Mouse (Mus musculus): ENCODE measurements around the gene Ranbp9. TPM values are rescaled to one million over a fixed set of nuclear protein-coding genes. Genes with fewer than 3 reads are reported as not detected.

Ranbp9 gene
- polyA plus RNA-seq, 1 experiment from 2014 or later: 3.0 TPM

DNA sequence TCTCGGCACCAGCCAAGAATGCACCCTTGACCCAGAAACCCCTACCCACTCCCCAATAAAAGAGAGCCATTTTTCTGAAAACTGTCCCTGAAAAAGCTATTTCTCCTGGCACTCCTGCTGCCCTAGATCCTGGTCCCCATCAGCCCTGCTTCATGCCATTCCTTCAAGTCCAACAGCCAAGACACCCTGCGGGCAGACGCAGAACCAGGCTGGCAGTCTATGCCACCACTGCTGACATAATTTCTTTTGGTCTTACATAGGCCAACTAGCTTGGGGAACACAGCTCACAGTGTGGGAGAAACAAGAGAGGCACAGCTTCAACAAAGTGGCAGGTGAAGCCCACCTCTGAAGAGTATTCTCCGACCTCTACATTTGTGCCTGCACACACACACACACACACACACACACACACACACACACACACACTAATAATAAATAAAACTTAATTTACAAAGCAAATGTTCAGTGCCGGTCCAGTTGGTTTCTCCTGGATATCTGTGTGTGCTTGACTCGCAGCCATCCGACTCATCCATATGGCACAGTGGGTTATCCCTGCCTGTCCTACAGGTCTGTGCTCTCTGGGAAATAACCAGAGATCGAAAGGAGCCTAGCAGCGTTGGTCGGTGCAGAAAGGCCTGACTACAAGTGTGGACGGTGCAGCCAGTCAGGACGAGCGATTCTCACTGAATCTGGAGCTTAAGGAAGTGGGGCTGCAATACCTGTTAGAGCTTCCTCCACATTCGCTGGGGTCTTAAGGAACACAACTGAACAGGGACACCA, 124.5 kb downstream of the Ranbp9 start:
- TF ChIP-seq EP300 (IDR thresholded peaks at IDR 0.05; ENCODE audit: low read depth): no peak
- TF ChIP-seq CTCF (IDR thresholded peaks at IDR 0.05; ENCODE audit: low read depth): no peak
- ATAC-seq (no peak), DNase-seq (no peak)
- H3K27ac ChIP-seq (ENCODE audit: low read depth): no peak overlapping the region
- H3K27me3 ChIP-seq (ENCODE audit: insufficient read depth, low read length): no peaks in the 10 kb centered on the region
- H3K4me1 ChIP-seq (ENCODE audit: insufficient read depth): no peaks in the 10 kb centered on the region
- H3K9ac ChIP-seq (replicated peaks): no peak overlapping the region
- H3K4me3 ChIP-seq (ENCODE audit: low read depth, low read length): no peak overlapping the region
- H3K36me3 ChIP-seq (replicated peaks; ENCODE audit: insufficient read depth, low read length): no peaks in the 10 kb centered on the region
- WGBS (ENCODE audit: insufficient replicate concordance): 81% methylated on average over 14 of the region's 14 CpGs
- no peak overlapping the region for H3K4me2 ChIP-seq (ENCODE audit: low read depth, low read length)
- no peaks in the 10 kb centered on the region for H3K9me3 ChIP-seq (ENCODE audit: low read length)

DNA sequence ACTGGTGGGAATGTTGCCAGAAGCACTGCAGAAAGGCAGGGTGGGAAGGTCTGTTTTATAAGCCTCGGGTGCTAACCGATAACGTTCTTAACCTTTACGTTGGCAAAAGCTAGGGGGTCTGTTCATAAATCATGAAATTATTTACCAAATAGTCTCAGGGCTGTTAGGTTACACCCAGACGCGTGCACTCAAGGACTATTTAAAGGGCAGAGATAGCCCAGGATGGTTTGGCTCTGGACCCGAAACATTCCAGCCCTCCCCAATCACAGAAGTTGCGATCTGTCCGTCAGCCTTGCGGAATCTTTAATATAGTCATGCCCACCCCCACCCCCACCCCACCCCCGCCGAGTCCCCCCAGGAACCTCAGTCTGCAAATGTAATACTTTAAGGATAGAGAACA, 126.7 kb downstream of the Ranbp9 start:
- no peak overlapping the region for H3K4me2 ChIP-seq (ENCODE audit: low read depth, low read length)
- ATAC-seq (no peak), DNase-seq (no peak)
- no peaks in the 10 kb centered on the region for H3K9me3 ChIP-seq (ENCODE audit: low read length)
- no peak for TF ChIP-seq EP300 (IDR thresholded peaks at IDR 0.05; ENCODE audit: low read depth)
- TF ChIP-seq CTCF (IDR thresholded peaks at IDR 0.05; ENCODE audit: low read depth): no peak
- WGBS (ENCODE audit: insufficient replicate concordance): 75% methylated on average over 12 of the region's 12 CpGs
- no peak overlapping the region for H3K9ac ChIP-seq (replicated peaks)
- H3K4me3 ChIP-seq (ENCODE audit: low read depth, low read length): no peak overlapping the region
- no peaks in the 10 kb centered on the region for H3K27me3 ChIP-seq (ENCODE audit: insufficient read depth, low read length)
- H3K4me1 ChIP-seq (ENCODE audit: insufficient read depth): no peaks in the 10 kb centered on the region
- no peaks in the 10 kb centered on the region for H3K36me3 ChIP-seq (replicated peaks; ENCODE audit: insufficient read depth, low read length)
- H3K27ac ChIP-seq (ENCODE audit: low read depth): no peak overlapping the region

DNA sequence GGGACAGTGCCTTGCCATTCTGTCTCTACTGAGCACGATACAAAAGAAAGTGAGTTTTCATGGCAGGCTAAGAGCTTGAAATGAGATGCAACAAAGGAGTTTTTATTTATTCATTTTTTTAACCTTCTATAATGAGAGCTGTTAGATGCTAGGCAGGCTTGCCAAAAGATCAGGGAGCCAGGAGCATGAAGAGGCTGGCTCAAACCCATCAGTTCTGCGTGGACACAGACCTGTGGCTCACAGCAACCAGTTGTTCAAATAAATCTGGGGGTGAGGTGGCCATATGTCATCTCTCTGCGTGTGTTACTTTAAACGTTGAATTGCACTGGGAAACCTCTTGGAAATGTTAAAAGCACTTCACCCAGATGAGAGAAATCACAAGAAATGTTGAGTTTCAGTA, 127.7 kb downstream of the Ranbp9 start:
- no peaks in the 10 kb centered on the region for H3K27me3 ChIP-seq (ENCODE audit: insufficient read depth, low read length)
- ATAC-seq: no peak
- H3K4me3 ChIP-seq (ENCODE audit: low read depth, low read length): no peak overlapping the region
- H3K4me2 ChIP-seq (ENCODE audit: low read depth, low read length): no peak overlapping the region
- no peaks in the 10 kb centered on the region for H3K4me1 ChIP-seq (ENCODE audit: insufficient read depth)
- no peak overlapping the region for H3K27ac ChIP-seq (ENCODE audit: low read depth)
- no peaks in the 10 kb centered on the region for H3K9me3 ChIP-seq (ENCODE audit: low read length)
- no peaks in the 10 kb centered on the region for H3K36me3 ChIP-seq (replicated peaks; ENCODE audit: insufficient read depth, low read length)
- no peak for DNase-seq
- TF ChIP-seq CTCF (IDR thresholded peaks at IDR 0.05; ENCODE audit: low read depth) (no peak), EP300 (IDR thresholded peaks at IDR 0.05; ENCODE audit: low read depth) (no peak)
- no peak overlapping the region for H3K9ac ChIP-seq (replicated peaks)
- 75% methylated on average over 4 of the region's 4 CpGs for WGBS (ENCODE audit: insufficient replicate concordance)

Other genes starting within 250 kb of the Ranbp9 start
- gene Gfod1, start 177.1 kb downstream of the Ranbp9 start, polyA plus RNA-seq (2015; fragmentation: Nextera tagmentation; extraction: Ambion mirVana): 0.58 and 0.81 TPM in 2 replicates
- 8.8 and 8.9 TPM in 2 replicates for gene Sirt5, start 115.8 kb downstream of the Ranbp9 start, polyA plus RNA-seq (2015; fragmentation: Nextera tagmentation; extraction: Ambion mirVana)
- 94.2 and 103 TPM in 2 replicates for gene Nol7, start 82.9 kb downstream of the Ranbp9 start, polyA plus RNA-seq (2015; fragmentation: Nextera tagmentation; extraction: Ambion mirVana)
- 8.8 and 8.9 TPM in 2 replicates for gene Mcur1, start 78.9 kb upstream of the Ranbp9 start, polyA plus RNA-seq (2015; fragmentation: Nextera tagmentation; extraction: Ambion mirVana)
- gene Rnf182, start 134.4 kb upstream of the Ranbp9 start, polyA plus RNA-seq (2015; fragmentation: Nextera tagmentation; extraction: Ambion mirVana): not detected in 2 replicates